Mouse (Mus musculus): ENCODE measurements around the gene Olfr788. TPM values are rescaled to one million over a fixed set of nuclear protein-coding genes. Genes with fewer than 3 reads are reported as not detected.

The Olfr788 gene
- polyA plus RNA-seq (2016; fragmentation: Nextera tagmentation; extraction: Ambion mirVana): not detected in 2 replicates

DNA sequence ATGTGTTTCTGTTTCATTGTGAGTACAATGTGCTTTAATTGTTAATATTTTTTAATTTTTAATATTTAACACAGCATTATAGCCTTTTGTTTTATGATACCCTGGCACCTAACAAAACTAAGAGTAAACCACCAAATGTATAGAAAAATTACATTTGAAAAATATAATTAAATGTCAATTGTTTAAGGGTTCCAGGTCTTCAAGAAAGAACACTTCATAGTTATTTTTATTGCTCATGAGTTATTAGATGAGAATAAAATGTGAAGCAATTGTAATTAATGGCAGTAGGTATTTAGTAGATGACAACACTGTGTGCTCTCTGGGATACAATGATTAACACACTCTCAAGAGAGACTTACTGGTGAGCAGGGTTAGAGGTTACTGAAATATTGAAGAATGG is at the start of gene Olfr788:
Olfr788 (plus strand) TSS at position 301 of the 400 bp plus-strand sequence.
- no peaks in the 10 kb centered on the region for H3K4me1 ChIP-seq
- no peak within 1 kb of the TSS for H3K27ac ChIP-seq
- H3K27me3 ChIP-seq: no peaks in the 10 kb centered on the region
- no peaks in the 10 kb centered on the region for H3K36me3 ChIP-seq
- H3K4me3 ChIP-seq: no peak within 1 kb of the TSS
- H3K9me3 ChIP-seq (replicated peaks): no peaks in the 10 kb centered on the region
- H3K4me2 ChIP-seq (replicated peaks): no peak within 1 kb of the TSS
- ATAC-seq (ENCODE audit: low FRiP score): no peak
- H3K9ac ChIP-seq: no peak within 1 kb of the TSS

- H3K36me3 ChIP-seq: no peaks in the 10 kb centered on the region
- no peak within 1 kb of the TSS for H3K27ac ChIP-seq
- no peak within 1 kb of the TSS for H3K9ac ChIP-seq
- no peak within 1 kb of the TSS for H3K4me3 ChIP-seq
- H3K27me3 ChIP-seq: no peaks in the 10 kb centered on the region
- H3K4me2 ChIP-seq (replicated peaks): no peak within 1 kb of the TSS
- no peaks in the 10 kb centered on the region for H3K4me1 ChIP-seq
- ATAC-seq (ENCODE audit: low FRiP score): no peak
- H3K9me3 ChIP-seq (replicated peaks): no peaks in the 10 kb centered on the region
Observed at GRCm38 (mm10) chr10:129427006-129427405, 43.8 kb upstream of the Olfr788 start, which contains the start of gene Olfr786. TSS of gene Olfr786 (plus strand) at chr10:129427306.

DNA sequence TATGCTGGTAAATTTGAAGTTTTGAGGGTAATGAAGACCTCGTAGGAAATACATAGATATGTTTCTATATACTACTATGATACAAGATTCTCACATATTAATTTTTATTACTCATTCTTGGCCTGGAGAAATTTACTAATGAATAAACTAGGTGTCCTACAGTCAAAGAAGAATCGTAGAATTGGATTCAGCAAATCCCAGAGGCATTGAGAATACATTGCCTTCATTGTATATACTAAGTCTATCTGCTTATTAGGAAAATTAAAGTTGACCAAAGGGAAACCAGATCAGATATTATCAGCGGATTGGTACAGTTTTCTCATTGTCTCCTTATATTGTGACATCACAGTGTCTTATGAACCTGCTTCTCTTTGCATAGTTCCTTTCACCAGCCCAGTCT is 9.2 kb upstream of the Olfr788 start, which contains the start of gene Olfr787:
Olfr787 (plus strand) TSS at position 301 of the 400 bp plus-strand sequence.
- H3K9me3 ChIP-seq (replicated peaks): no peaks in the 10 kb centered on the region
- no peak within 1 kb of the TSS for H3K4me3 ChIP-seq
- H3K27me3 ChIP-seq: no peaks in the 10 kb centered on the region
- no peak within 1 kb of the TSS for H3K27ac ChIP-seq
- no peak within 1 kb of the TSS for H3K4me2 ChIP-seq (replicated peaks)
- 87% methylated on average over 3 of the region's 3 CpGs for WGBS
- H3K9ac ChIP-seq: no peak within 1 kb of the TSS
- ATAC-seq (ENCODE audit: low FRiP score): no peak
- H3K4me1 ChIP-seq: no peaks in the 10 kb centered on the region
- no peaks in the 10 kb centered on the region for H3K36me3 ChIP-seq

- 82% methylated on average over 2 of the region's 2 CpGs for WGBS
- H3K4me1 ChIP-seq: no peaks in the 10 kb centered on the region
- H3K9me3 ChIP-seq (replicated peaks): no peaks in the 10 kb centered on the region
- no peak overlapping the region for H3K4me3 ChIP-seq
- H3K36me3 ChIP-seq: no peaks in the 10 kb centered on the region
- ATAC-seq (ENCODE audit: low FRiP score): no peak
- no peak overlapping the region for H3K27ac ChIP-seq
- H3K9ac ChIP-seq: no peak overlapping the region
- H3K4me2 ChIP-seq (replicated peaks): no peak overlapping the region
- H3K27me3 ChIP-seq: no peaks in the 10 kb centered on the region
Observed at GRCm38 (mm10) chr10:129473256-129473655, 2.5 kb downstream of the Olfr788 start.

GRCm38 (mm10) chr10:129473723-129474122 is 2.9 kb downstream of the Olfr788 start:
- no peaks in the 10 kb centered on the region for H3K27me3 ChIP-seq
- no peak overlapping the region for H3K27ac ChIP-seq
- H3K36me3 ChIP-seq: no peaks in the 10 kb centered on the region
- no peaks in the 10 kb centered on the region for H3K9me3 ChIP-seq (replicated peaks)
- no peak overlapping the region for H3K9ac ChIP-seq
- no peak overlapping the region for H3K4me2 ChIP-seq (replicated peaks)
- no peaks in the 10 kb centered on the region for H3K4me1 ChIP-seq
- ATAC-seq (ENCODE audit: low FRiP score): no peak
- no peak overlapping the region for H3K4me3 ChIP-seq

DNA sequence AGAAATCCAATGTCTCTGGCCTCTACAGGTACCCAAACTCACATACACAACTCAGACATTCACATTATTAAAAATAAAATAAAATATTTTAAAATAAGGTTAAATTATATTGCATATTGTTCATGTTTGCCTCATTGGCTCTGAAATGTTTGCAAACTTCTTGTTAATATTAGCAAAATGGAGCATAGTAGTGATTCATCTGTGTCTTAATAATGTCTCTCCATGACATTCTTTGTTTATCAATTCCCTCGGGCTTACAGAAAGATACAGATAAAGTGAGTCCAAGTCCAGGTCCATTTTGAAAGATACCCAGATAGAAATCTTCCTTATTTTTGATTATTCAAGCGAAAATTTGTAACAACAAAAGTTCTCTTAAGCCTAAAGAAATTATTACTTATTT is 13.7 kb downstream of the Olfr788 start, which contains the start of gene Olfr789:
Olfr789 (plus strand) TSS at position 301 of the 400 bp plus-strand sequence.
- ATAC-seq (ENCODE audit: low FRiP score): no peak
- Histone ChIP-seq H3K4me2 (replicated peaks) (no peak within 1 kb of the TSS), H3K4me1 (no peaks in the 10 kb centered on the region), H3K27me3 (no peaks in the 10 kb centered on the region), H3K27ac (no peak within 1 kb of the TSS), H3K9ac (no peak within 1 kb of the TSS), H3K36me3 (no peaks in the 10 kb centered on the region), H3K4me3 (no peak within 1 kb of the TSS), H3K9me3 (replicated peaks) (no peaks in the 10 kb centered on the region)
- WGBS: 67% methylated on average over 2 of the region's 2 CpGs

GRCm38 (mm10) chr10:129490101-129490500 is 19.3 kb downstream of the Olfr788 start:
- Histone ChIP-seq H3K9me3 (replicated peaks) (no peaks in the 10 kb centered on the region), H3K9ac (no peak overlapping the region), H3K27me3 (no peaks in the 10 kb centered on the region), H3K4me1 (no peaks in the 10 kb centered on the region), H3K4me3 (no peak overlapping the region), H3K4me2 (replicated peaks) (no peak overlapping the region), H3K27ac (no peak overlapping the region), H3K36me3 (no peaks in the 10 kb centered on the region)
- 84% methylated on average over 2 of the region's 2 CpGs for WGBS
- no peak for ATAC-seq (ENCODE audit: low FRiP score)

DNA sequence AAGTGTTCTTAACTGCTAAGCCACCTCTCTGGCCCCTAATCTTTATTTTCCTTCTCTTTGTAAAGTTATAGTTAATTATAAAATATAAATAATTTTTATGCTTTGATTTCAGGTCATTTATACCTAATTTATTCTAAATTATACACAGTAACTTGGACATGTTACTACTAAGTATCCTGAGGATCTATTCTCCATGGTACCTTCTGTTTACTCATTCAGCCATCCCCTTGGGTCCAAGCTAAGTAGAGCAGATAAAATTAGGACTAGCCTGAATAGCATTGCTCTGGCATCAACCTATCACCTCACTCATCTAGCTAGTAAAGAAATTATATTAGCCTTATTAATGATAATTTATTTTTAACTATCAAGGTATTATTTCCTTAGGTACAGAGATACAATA is 27.4 kb downstream of the Olfr788 start, which contains the start of gene Olfr790:
Olfr790 (plus strand) TSS at position 301 of the 400 bp plus-strand sequence.
- no peak for ATAC-seq (ENCODE audit: low FRiP score)
- Histone ChIP-seq H3K27ac (no peak within 1 kb of the TSS), H3K36me3 (no peaks in the 10 kb centered on the region)

GRCm38 (mm10) chr10:129521492-129521891 is 50.7 kb downstream of the Olfr788 start, which contains the start of gene Olfr791:
TSS of gene Olfr791 (plus strand) at chr10:129521792.
- WGBS: 75% methylated on average over 3 of the region's 3 CpGs
- no peak for ATAC-seq (ENCODE audit: low FRiP score)
- H3K36me3 ChIP-seq: no peaks in the 10 kb centered on the region

More for the DNA sequence above, 27.4 kb downstream of the Olfr788 start, which contains the start of gene Olfr790:
- Histone ChIP-seq H3K9me3 (replicated peaks) (no peaks in the 10 kb centered on the region), H3K4me2 (replicated peaks) (no peak within 1 kb of the TSS), H3K4me1 (no peaks in the 10 kb centered on the region), H3K27me3 (no peaks in the 10 kb centered on the region), H3K4me3 (no peak within 1 kb of the TSS), H3K9ac (no peak within 1 kb of the TSS)

More at GRCm38 (mm10) chr10:129521492-129521891, 50.7 kb downstream of the Olfr788 start, which contains the start of gene Olfr791:
- H3K4me3 ChIP-seq: no peak within 1 kb of the TSS
- H3K4me2 ChIP-seq (replicated peaks): no peak within 1 kb of the TSS
- no peak within 1 kb of the TSS for H3K9ac ChIP-seq
- no peaks in the 10 kb centered on the region for H3K9me3 ChIP-seq (replicated peaks)
- no peaks in the 10 kb centered on the region for H3K27me3 ChIP-seq
- no peak within 1 kb of the TSS for H3K27ac ChIP-seq
- H3K4me1 ChIP-seq: no peaks in the 10 kb centered on the region

Other genes starting within 250 kb of the Olfr788 start
- not detected in 2 replicates for gene Olfr774, start 234.8 kb upstream of the Olfr788 start, polyA plus RNA-seq (2016; fragmentation: Nextera tagmentation; extraction: Ambion mirVana)
- gene Olfr775, start 222.6 kb upstream of the Olfr788 start, polyA plus RNA-seq (2016; fragmentation: Nextera tagmentation; extraction: Ambion mirVana): not detected in 2 replicates
- not detected in 2 replicates for gene Olfr776, start 211.9 kb upstream of the Olfr788 start, polyA plus RNA-seq (2016; fragmentation: Nextera tagmentation; extraction: Ambion mirVana)
- gene Olfr777, start 199.5 kb upstream of the Olfr788 start, polyA plus RNA-seq (2016; fragmentation: Nextera tagmentation; extraction: Ambion mirVana): not detected in 2 replicates
- not detected in 2 replicates for gene Olfr780, start 152.9 kb upstream of the Olfr788 start, polyA plus RNA-seq (2016; fragmentation: Nextera tagmentation; extraction: Ambion mirVana)
- not detected in 2 replicates for gene Olfr781, start 142.1 kb upstream of the Olfr788 start, polyA plus RNA-seq (2016; fragmentation: Nextera tagmentation; extraction: Ambion mirVana)
- gene Olfr782, start 122.1 kb upstream of the Olfr788 start, polyA plus RNA-seq (2016; fragmentation: Nextera tagmentation; extraction: Ambion mirVana): not detected in 2 replicates
- not detected in 2 replicates for gene Olfr784, start 86.9 kb upstream of the Olfr788 start, polyA plus RNA-seq (2016; fragmentation: Nextera tagmentation; extraction: Ambion mirVana)
- gene Olfr785, start 65.6 kb upstream of the Olfr788 start, polyA plus RNA-seq (2016; fragmentation: Nextera tagmentation; extraction: Ambion mirVana): not detected in 2 replicates
- not detected in 2 replicates for gene Olfr786, start 43.7 kb upstream of the Olfr788 start, polyA plus RNA-seq (2016; fragmentation: Nextera tagmentation; extraction: Ambion mirVana)
- gene Olfr787, start 9.1 kb upstream of the Olfr788 start, polyA plus RNA-seq (2016; fragmentation: Nextera tagmentation; extraction: Ambion mirVana): not detected in 2 replicates
- gene Olfr789, start 13.8 kb downstream of the Olfr788 start, polyA plus RNA-seq (2016; fragmentation: Nextera tagmentation; extraction: Ambion mirVana): not detected in 2 replicates
- gene Olfr790, start 27.5 kb downstream of the Olfr788 start, polyA plus RNA-seq (2016; fragmentation: Nextera tagmentation; extraction: Ambion mirVana): not detected in 2 replicates
- not detected in 2 replicates for gene Olfr791, start 50.8 kb downstream of the Olfr788 start, polyA plus RNA-seq (2016; fragmentation: Nextera tagmentation; extraction: Ambion mirVana)
- not detected in 2 replicates for gene Olfr792, start 68.2 kb downstream of the Olfr788 start, polyA plus RNA-seq (2016; fragmentation: Nextera tagmentation; extraction: Ambion mirVana)
- not detected in 2 replicates for gene Olfr794, start 96.7 kb downstream of the Olfr788 start, polyA plus RNA-seq (2016; fragmentation: Nextera tagmentation; extraction: Ambion mirVana)
- not detected in 2 replicates for gene Olfr796, start 141.6 kb downstream of the Olfr788 start, polyA plus RNA-seq (2016; fragmentation: Nextera tagmentation; extraction: Ambion mirVana)
- not detected in 2 replicates for gene Olfr798, start 156.9 kb downstream of the Olfr788 start, polyA plus RNA-seq (2016; fragmentation: Nextera tagmentation; extraction: Ambion mirVana)
- gene Olfr799, start 166.5 kb downstream of the Olfr788 start, polyA plus RNA-seq (2016; fragmentation: Nextera tagmentation; extraction: Ambion mirVana): not detected in 2 replicates
- gene Olfr800, start 186.7 kb downstream of the Olfr788 start, polyA plus RNA-seq (2016; fragmentation: Nextera tagmentation; extraction: Ambion mirVana): not detected in 2 replicates
- gene Olfr801, start 202.9 kb downstream of the Olfr788 start, polyA plus RNA-seq (2016; fragmentation: Nextera tagmentation; extraction: Ambion mirVana): not detected in 2 replicates
- gene Olfr802, start 217.2 kb downstream of the Olfr788 start, polyA plus RNA-seq (2016; fragmentation: Nextera tagmentation; extraction: Ambion mirVana): 0.04 TPM in 1 of 2 replicates, not detected in the other
- gene Olfr803, start 223.3 kb downstream of the Olfr788 start, polyA plus RNA-seq (2016; fragmentation: Nextera tagmentation; extraction: Ambion mirVana): not detected in 2 replicates
- gene Olfr804, start 232.2 kb downstream of the Olfr788 start, polyA plus RNA-seq (2016; fragmentation: Nextera tagmentation; extraction: Ambion mirVana): not detected in 2 replicates

Data from hindbrain, embryonic 12.5 days (tissue).